Mouse (Mus musculus) midbrain, embryonic 16.5 days (tissue): ENCODE data around the gene Rapgef4. TPM values are rescaled to one million over a fixed set of nuclear protein-coding genes. Genes with fewer than 3 reads are reported as not detected.

Source experiments
- ATAC-seq: fragments of 200-750 bp; cut with Nextera tagmentation; 2 replicates; pipeline ENCODE4 v1.8.0; 2017; ENCODE audit warnings: moderate TSS enrichment
- H3K27ac ChIP-seq: fragments of 300-500 bp; sonication (generic); 2 replicates; pipeline ENCODE4 v1.5.1; 2014; ENCODE audit warnings: mild to moderate bottlenecking, low read length, mixed read lengths
- H3K27me3 ChIP-seq: fragments of 300-500 bp; sonication (generic); 2 replicates; pipeline ENCODE4 v1.6.1; 2014; ENCODE audit warnings: low read depth, low read length, mixed read lengths; ENCODE audit not compliant: control insufficient read depth, insufficient read depth
- H3K36me3 ChIP-seq: fragments of 300-500 bp; sonication (generic); 2 replicates; pipeline ENCODE4 v1.6.1; 2014; ENCODE audit warnings: mild to moderate bottlenecking, low read length, moderate library complexity, mixed read lengths; ENCODE audit not compliant: control insufficient read depth, insufficient read depth
- H3K4me1 ChIP-seq: fragments of 300-500 bp; sonication (generic); 2 replicates; pipeline ENCODE4 v1.6.1; 2014; ENCODE audit warnings: mild to moderate bottlenecking, low read length, mixed read lengths; ENCODE audit not compliant: control insufficient read depth, insufficient read depth
- H3K4me2 ChIP-seq: fragments of 300-500 bp; sonication (generic); 2 replicates; pipeline ENCODE4 v1.6.1; 2014; ENCODE audit warnings: mild to moderate bottlenecking, low read length, mixed read lengths
- H3K4me3 ChIP-seq: fragments of 300-500 bp; sonication (generic); 2 replicates; pipeline ENCODE4 v1.5.1; 2014; ENCODE audit warnings: low read depth, mild to moderate bottlenecking, low read length, moderate library complexity, mixed read lengths
- H3K9ac ChIP-seq: fragments of 300-500 bp; sonication (generic); 2 replicates; pipeline ENCODE4 v1.6.1; 2014; ENCODE audit warnings: low read depth, low read length, mixed read lengths
- H3K9me3 ChIP-seq: fragments of 300-500 bp; sonication (generic); replicated peaks from 2 replicates; pipeline ENCODE4 v1.6.1; 2014; ENCODE audit warnings: mild to moderate bottlenecking, low read length, mixed read lengths; ENCODE audit not compliant: control insufficient read depth, poor library complexity, severe bottlenecking
- WGBS: fragments of 180-500 bp; shearing (Covaris S2); extraction: QIAGEN DNeasy Blood & Tissue Kit; methylation state at CpG from one replicate; pipeline ENCODE4 v1.1.7; 2014; 5-methylcytosine and 5-hydroxymethylcytosine counted together
- polyA plus RNA-seq: library from polyadenylated mRNA; unstranded; fragments of >200 nt; fragmentation: Nextera tagmentation; extraction: Ambion mirVana; gene quantifications from 2 replicates; pipeline ENCODE4 v1.2.1, GENCODE M21; 2015

Rapgef4 gene
- polyA plus RNA-seq, 1 experiment from 2014 or later = 40.2 TPM

DNA sequence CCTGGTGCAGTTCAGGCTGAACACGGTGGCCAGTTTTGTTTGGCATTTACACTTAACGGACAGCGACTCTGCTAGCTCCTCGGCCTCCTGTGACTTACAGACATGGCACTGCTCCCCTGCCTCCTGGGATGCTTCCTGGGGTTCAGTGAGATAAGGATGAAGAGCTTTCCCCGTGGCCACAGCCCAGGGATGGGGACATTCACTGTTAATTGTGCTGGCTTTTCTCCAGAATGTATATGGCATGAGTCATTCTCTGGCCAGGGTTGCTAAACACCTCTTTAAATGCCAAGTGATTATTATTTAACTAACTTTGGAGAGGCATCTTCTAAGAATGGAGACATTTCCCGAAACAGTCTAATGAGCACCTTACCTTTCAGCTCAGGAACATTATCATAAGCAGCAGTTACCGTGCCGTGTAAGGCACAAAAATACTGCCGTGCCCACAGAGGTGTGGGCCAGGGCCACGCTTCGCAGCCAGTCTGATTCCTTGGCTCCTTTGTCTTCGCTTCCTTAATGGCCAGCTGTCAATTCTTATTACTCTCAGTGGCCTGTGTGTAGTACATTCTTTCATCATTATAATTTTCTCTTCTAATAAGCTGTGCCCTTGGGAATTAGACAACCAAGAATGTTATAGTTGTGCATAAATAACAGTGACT, 126.6 kb downstream of the Rapgef4 start:
- H3K27ac ChIP-seq = no peak overlapping the region
- 46% methylated on average over 12 of the region's 12 CpGs for WGBS
- no peak for ATAC-seq

GRCm38 (mm10) chr2:72108448-72109312, 127.6 kb downstream of the Rapgef4 start:
- Histone ChIP-seq H3K9me3 (no peaks in the 10 kb centered on the region), H3K36me3 (no peaks in the 10 kb centered on the region), H3K4me2 (no peak overlapping the region), H3K4me1 (peaks cover 3% of the 10 kb centered on the region; the same call in 1 of the 2 replicates), H3K4me3 (no peak overlapping the region), H3K9ac (no peak overlapping the region), H3K27ac (no peak overlapping the region), H3K27me3 (no peaks in the 10 kb centered on the region)
- no peak for ATAC-seq
- WGBS = 58% methylated on average over 4 of the region's 4 CpGs

More for the DNA sequence above, 126.6 kb downstream of the Rapgef4 start:
- no peak overlapping the region for H3K4me2 ChIP-seq
- H3K4me1 ChIP-seq = peaks cover 3% of the 10 kb centered on the region; the same call in 1 of the 2 replicates
- no peaks in the 10 kb centered on the region for H3K36me3 ChIP-seq
- H3K4me3 ChIP-seq = no peak overlapping the region
- no peaks in the 10 kb centered on the region for H3K27me3 ChIP-seq
- H3K9me3 ChIP-seq = no peaks in the 10 kb centered on the region
- H3K9ac ChIP-seq = no peak overlapping the region

GRCm38 (mm10) chr2:72110404-72110803, 129.4 kb downstream of the Rapgef4 start:
- Histone ChIP-seq H3K36me3 (no peaks in the 10 kb centered on the region), H3K4me1 (peaks cover 3% of the 10 kb centered on the region; the same call in 1 of the 2 replicates), H3K9ac (no peak overlapping the region), H3K4me3 (no peak overlapping the region), H3K9me3 (no peaks in the 10 kb centered on the region), H3K27ac (no peak overlapping the region), H3K4me2 (no peak overlapping the region), H3K27me3 (no peaks in the 10 kb centered on the region)
- WGBS = 80% methylated on average over 5 of the region's 5 CpGs
- ATAC-seq = no peak

DNA sequence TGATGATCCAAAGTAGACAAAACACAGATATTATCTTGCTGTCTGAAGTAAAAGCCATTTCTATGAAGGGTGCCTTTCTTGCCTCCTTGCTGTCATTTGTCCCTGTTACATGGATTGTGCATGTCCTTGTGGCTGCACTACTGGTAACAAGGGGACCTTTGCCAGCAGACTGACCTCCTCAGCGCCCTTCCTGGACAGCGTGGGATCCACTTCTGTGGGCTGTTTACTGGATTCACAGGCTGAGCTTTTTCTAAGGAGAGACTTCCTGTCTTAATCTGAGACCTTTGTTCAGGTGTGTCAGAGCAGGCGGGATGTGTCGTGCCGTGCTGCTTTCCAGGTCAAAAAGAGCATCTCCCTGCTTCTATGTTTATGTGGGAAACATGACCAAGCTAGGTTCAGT, 132.7 kb downstream of the Rapgef4 start:
- Histone ChIP-seq H3K36me3 (no peaks in the 10 kb centered on the region), H3K4me1 (no peaks in the 10 kb centered on the region), H3K9ac (no peak overlapping the region), H3K27ac (peak overlapping the region; percentile 36; the same call in 1 of the 2 replicates), H3K9me3 (no peaks in the 10 kb centered on the region), H3K27me3 (no peaks in the 10 kb centered on the region), H3K4me3 (no peak overlapping the region), H3K4me2 (no peak overlapping the region)
- 86% methylated on average over 5 of the region's 5 CpGs for WGBS
- no peak for ATAC-seq

DNA sequence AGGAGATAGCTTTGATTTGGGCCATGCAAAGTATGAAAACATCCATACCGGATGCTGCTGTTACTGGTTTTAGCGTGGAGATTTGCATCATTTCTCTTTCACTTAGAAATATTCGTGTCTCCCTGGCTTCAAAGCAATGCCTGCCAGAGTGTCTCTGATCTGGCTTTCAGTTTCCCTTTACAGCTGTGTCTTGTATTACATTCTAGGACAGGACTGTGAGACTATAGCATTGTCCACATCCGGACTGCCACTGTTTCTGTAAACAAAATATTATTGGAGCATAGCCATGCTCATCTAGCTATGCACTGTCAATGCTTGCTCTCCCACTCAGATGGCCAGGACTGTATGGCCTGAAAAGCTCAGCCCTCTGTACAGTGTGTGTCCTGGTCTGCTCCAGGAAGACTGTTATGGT, 133.1 kb downstream of the Rapgef4 start:
- ATAC-seq = no peak

DNA sequence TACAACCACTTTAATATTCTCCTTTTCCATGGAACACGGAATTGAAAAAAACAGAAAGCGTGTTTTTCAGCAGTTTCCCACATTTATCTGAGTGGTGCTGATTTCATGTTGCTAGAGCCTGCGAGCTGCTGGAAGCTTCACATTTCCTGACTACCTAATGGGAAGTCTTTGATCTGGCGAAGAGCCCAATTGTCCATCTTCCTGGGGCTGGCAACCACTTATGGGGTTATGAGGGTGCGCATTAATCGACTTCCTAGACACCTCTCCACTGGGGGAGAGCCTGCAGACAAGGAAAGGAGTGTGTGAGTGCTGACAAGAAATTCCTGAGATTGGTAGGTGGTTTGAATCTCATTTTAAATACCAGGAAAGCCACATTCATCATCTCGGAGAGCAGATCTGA, 135.1 kb downstream of the Rapgef4 start:
- H3K9ac ChIP-seq = no peak overlapping the region
- ATAC-seq = no peak
- H3K27ac ChIP-seq = no peak overlapping the region
- no peaks in the 10 kb centered on the region for H3K36me3 ChIP-seq
- no peaks in the 10 kb centered on the region for H3K9me3 ChIP-seq
- no peak overlapping the region for H3K4me2 ChIP-seq
- H3K4me3 ChIP-seq = no peak overlapping the region
- 71% methylated on average over 7 of the region's 7 CpGs for WGBS
- no peaks in the 10 kb centered on the region for H3K27me3 ChIP-seq
- H3K4me1 ChIP-seq = no peaks in the 10 kb centered on the region

More for the DNA sequence above, 133.1 kb downstream of the Rapgef4 start:
- no peaks in the 10 kb centered on the region for H3K36me3 ChIP-seq
- H3K9me3 ChIP-seq = no peaks in the 10 kb centered on the region
- peak overlapping the region; percentile 36; the same call in 1 of the 2 replicates for H3K27ac ChIP-seq
- WGBS = 84% methylated on average over 4 of the region's 4 CpGs
- H3K4me3 ChIP-seq = no peak overlapping the region
- H3K9ac ChIP-seq = no peak overlapping the region
- H3K27me3 ChIP-seq = no peaks in the 10 kb centered on the region
- H3K4me2 ChIP-seq = no peak overlapping the region
- no peaks in the 10 kb centered on the region for H3K4me1 ChIP-seq

DNA sequence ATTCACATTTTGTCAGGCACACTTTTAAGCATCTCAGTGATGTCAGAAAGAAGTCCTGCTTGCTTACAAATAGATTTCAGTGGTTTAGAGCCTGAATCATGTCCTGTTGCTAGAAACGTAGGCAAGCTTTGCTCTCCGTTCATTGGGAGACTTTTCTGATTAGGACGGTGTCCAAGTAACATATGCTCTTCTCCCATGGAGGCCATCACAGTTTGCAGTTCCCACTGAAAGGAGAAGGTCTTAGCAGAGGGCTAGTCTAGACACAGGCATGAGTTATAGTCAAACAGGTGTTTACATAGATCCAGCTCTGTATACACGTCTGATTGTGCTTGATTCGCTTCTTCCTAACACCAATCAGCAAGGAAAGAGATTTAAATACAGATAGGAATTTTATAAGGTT, 135.7 kb downstream of the Rapgef4 start:
- ATAC-seq = no peak
- Histone ChIP-seq H3K9me3 (no peaks in the 10 kb centered on the region), H3K27me3 (no peaks in the 10 kb centered on the region), H3K4me2 (no peak overlapping the region), H3K4me3 (no peak overlapping the region), H3K9ac (no peak overlapping the region), H3K4me1 (no peaks in the 10 kb centered on the region), H3K27ac (no peak overlapping the region; the same call in 1 of the 2 replicates), H3K36me3 (no peaks in the 10 kb centered on the region)
- 84% methylated on average over 5 of the region's 5 CpGs for WGBS

DNA sequence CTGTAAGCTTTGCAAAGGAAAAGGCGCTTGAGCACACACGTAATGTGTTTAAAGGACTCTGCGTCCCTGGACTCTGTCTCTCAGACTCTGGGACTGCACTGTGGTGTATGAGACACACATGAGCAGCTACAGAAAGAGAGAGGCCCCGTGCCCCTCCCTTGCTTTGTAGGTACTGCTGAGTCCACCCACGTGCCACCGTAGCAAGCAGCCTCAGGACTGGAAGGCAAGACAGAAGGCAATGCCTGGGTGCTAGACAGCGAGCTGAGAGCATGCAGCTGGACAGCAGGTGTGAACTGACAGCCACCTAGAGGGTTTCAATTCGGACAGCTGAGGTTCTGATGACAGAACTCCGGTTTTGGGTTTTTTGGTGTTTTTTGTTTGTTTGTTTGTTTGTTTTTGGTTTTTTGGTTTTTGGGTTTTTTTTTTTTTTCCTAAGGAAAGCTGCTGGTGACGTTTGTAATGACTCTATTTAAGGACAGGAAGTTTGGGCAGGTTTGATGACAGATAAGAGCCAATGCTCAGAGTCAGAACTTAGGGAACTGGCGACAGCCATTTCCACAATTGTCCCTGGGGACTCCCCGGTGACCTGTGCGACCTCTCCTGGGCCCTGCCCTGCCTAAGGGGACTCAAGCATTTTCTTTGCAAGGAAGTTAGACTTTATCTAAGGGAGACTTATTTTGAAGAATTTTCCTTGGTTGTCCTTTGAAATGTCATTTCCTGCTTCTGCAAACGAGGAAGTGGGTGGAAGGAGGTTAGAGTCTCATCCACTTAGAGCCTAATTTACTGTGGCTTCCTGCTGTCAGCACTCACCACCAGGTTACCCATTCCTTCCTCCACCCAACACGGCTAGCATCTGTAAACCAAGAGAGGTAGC, 136.3 kb downstream of the Rapgef4 start:
- H3K36me3 ChIP-seq = no peaks in the 10 kb centered on the region
- no peaks in the 10 kb centered on the region for H3K9me3 ChIP-seq
- 71% methylated on average over 15 of the region's 15 CpGs for WGBS
- no peaks in the 10 kb centered on the region for H3K4me1 ChIP-seq
- H3K9ac ChIP-seq = no peak overlapping the region
- ATAC-seq = no peak
- H3K27ac ChIP-seq = no peak overlapping the region; the same call in 1 of the 2 replicates
- no peaks in the 10 kb centered on the region for H3K27me3 ChIP-seq
- no peak overlapping the region for H3K4me2 ChIP-seq
- no peak overlapping the region for H3K4me3 ChIP-seq
